Mouse (Mus musculus) hindbrain, embryonic 16.5 days (tissue): ENCODE data around the gene Gm45140. TPM values are rescaled to one million over a fixed set of nuclear protein-coding genes. Genes with fewer than 3 reads are reported as not detected.
"Not testable (repeated sequence)": the region's sequence is repeated elsewhere in the genome, so short reads cannot be mapped to it uniquely, and the experiment has no call there.

Experiments used
- ATAC-seq: fragments of 200-750 bp; cut with Nextera tagmentation; 2 replicates; pipeline ENCODE4 v1.8.0; 2017; ENCODE audit warnings: moderate TSS enrichment, moderate library complexity
- H3K27ac ChIP-seq: fragments of 300-500 bp; sonication (generic); 2 replicates; pipeline ENCODE4 v1.5.1; 2014; ENCODE audit warnings: low read depth, mild to moderate bottlenecking, control low read depth, low read length, moderate library complexity
- H3K27me3 ChIP-seq: fragments of 300-500 bp; sonication (generic); replicated peaks from 2 replicates; pipeline ENCODE4 v1.6.1; 2014; ENCODE audit warnings: low read length; ENCODE audit not compliant: control insufficient read depth, insufficient read depth
- H3K36me3 ChIP-seq: fragments of 300-500 bp; sonication (generic); 2 replicates; pipeline ENCODE4 v1.6.1; 2014; ENCODE audit warnings: mild to moderate bottlenecking, low read length, moderate library complexity, mixed read lengths; ENCODE audit not compliant: control insufficient read depth, insufficient read depth
- H3K4me1 ChIP-seq: fragments of 300-500 bp; sonication (generic); 2 replicates; pipeline ENCODE4 v1.6.1; 2014; ENCODE audit warnings: low read depth, low read length; ENCODE audit not compliant: control insufficient read depth, insufficient read depth
- H3K4me2 ChIP-seq: fragments of 300-500 bp; sonication (generic); 2 replicates; pipeline ENCODE4 v1.6.1; 2014; ENCODE audit warnings: mild to moderate bottlenecking, low read length, control low read depth, moderate library complexity
- H3K4me3 ChIP-seq: fragments of 300-500 bp; sonication (generic); 2 replicates; pipeline ENCODE4 v1.5.1; 2014; ENCODE audit warnings: mild to moderate bottlenecking, low read length, control low read depth, moderate library complexity
- H3K9ac ChIP-seq: fragments of 300-500 bp; sonication (generic); 2 replicates; pipeline ENCODE4 v1.6.1; 2014; ENCODE audit warnings: low read depth, mild to moderate bottlenecking, control low read depth, low read length, moderate library complexity
- H3K9me3 ChIP-seq: fragments of 300-500 bp; sonication (generic); 2 replicates; pipeline ENCODE4 v1.6.1; 2014; ENCODE audit warnings: mild to moderate bottlenecking, low read length, moderate library complexity; ENCODE audit not compliant: control insufficient read depth
- WGBS: fragments of 180-500 bp; shearing (Covaris S2); extraction: QIAGEN DNeasy Blood & Tissue Kit; methylation state at CpG from one replicate; pipeline ENCODE4 v1.1.7; 2014; 5-methylcytosine and 5-hydroxymethylcytosine counted together
- polyA plus RNA-seq: library from polyadenylated mRNA; unstranded; fragments of >200 nt; fragmentation: Nextera tagmentation; extraction: Ambion mirVana; gene quantifications from 2 replicates; pipeline ENCODE4 v1.2.1, GENCODE M21; 2015

Gene Gm45140
- polyA plus RNA-seq, 1 experiment from 2014 or later = 2.9 TPM

- ATAC-seq = no peak
- Histone ChIP-seq H3K4me2 (no peak overlapping the region), H3K4me1 (no peaks in the 10 kb centered on the region), H3K9ac (no peak overlapping the region), H3K4me3 (no peak overlapping the region), H3K27me3 (no peaks in the 10 kb centered on the region), H3K27ac (no peak overlapping the region), H3K36me3 (no peaks in the 10 kb centered on the region), H3K9me3 (no peaks in the 10 kb centered on the region)
- WGBS = 75% methylated on average over 3 of the region's 3 CpGs
Observed at GRCm38 (mm10) chr6:87775588-87776245, 59.9 kb downstream of the Gm45140 start.

DNA sequence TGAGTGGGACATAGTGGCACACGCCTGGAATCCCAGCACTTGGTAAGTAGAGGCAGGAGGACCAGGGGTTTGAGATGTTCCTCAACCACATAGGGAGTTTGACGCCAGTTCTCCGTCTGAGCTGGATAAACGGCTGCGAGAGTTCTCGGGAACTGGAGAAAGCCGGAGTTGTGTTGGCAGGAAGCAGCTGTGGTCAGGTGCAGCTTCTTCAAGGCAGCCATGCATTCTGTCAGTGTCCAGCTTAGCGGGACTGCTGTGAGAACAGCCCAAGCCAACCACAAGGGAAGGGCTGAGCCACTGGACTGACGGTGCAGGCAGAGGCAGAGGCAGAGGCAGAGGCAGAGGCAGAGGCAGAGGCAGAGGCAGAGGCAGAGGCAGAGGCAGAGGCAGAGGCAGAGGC is 60.7 kb downstream of the Gm45140 start:
- 88% methylated on average over 9 of the region's 9 CpGs for WGBS
- Histone ChIP-seq H3K36me3 (no peaks in the 10 kb centered on the region), H3K27me3 (no peaks in the 10 kb centered on the region), H3K4me1 (no peaks in the 10 kb centered on the region), H3K9ac (no peak overlapping the region), H3K27ac (no peak overlapping the region), H3K4me3 (no peak overlapping the region), H3K4me2 (no peak overlapping the region), H3K9me3 (no peaks in the 10 kb centered on the region)
- ATAC-seq = no peak

DNA sequence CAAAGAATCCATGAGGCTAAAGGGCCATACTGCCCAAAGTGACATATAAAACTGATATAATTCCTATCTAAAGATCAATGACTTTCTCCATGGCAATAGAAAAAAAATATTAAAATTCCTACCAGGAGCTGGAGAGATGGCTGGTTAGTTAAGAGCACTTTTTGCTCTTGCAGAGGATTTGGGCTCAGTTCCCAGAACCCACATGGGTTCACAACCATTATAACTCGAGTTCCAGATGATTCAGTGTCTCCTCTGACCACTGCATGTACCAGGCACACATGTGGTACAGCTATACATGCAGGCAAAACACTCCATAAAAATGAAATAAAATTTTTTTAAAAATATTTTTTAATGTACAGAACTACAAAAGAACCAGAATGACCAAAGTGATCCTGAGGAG is 61.1 kb downstream of the Gm45140 start:
- ATAC-seq = no peak
- H3K27me3 ChIP-seq = no peaks in the 10 kb centered on the region
- H3K27ac ChIP-seq = no peak overlapping the region
- no peak overlapping the region for H3K4me2 ChIP-seq
- 50% methylated on average over 1 of the region's 1 CpGs for WGBS
- no peaks in the 10 kb centered on the region for H3K36me3 ChIP-seq
- H3K9ac ChIP-seq = no peak overlapping the region
- no peaks in the 10 kb centered on the region for H3K4me1 ChIP-seq
- H3K9me3 ChIP-seq = no peaks in the 10 kb centered on the region
- H3K4me3 ChIP-seq = no peak overlapping the region

GRCm38 (mm10) chr6:87770626-87771025 is 65.0 kb downstream of the Gm45140 start:
- ATAC-seq = no peak
- no peaks in the 10 kb centered on the region for H3K4me1 ChIP-seq
- no peak overlapping the region for H3K27ac ChIP-seq
- H3K4me3 ChIP-seq = no peak overlapping the region
- H3K36me3 ChIP-seq = no peaks in the 10 kb centered on the region
- H3K4me2 ChIP-seq = no peak overlapping the region
- H3K9me3 ChIP-seq = no peaks in the 10 kb centered on the region
- no peak overlapping the region for H3K9ac ChIP-seq
- no peaks in the 10 kb centered on the region for H3K27me3 ChIP-seq
- 55% methylated on average over 8 of the region's 8 CpGs for WGBS

- 94% methylated on average over 2 of the region's 2 CpGs for WGBS
- H3K36me3 ChIP-seq, H3K4me3 ChIP-seq, H3K4me2 ChIP-seq, H3K27me3 ChIP-seq, H3K4me1 ChIP-seq, H3K9me3 ChIP-seq, ATAC-seq, H3K9ac ChIP-seq, H3K27ac ChIP-seq: not testable (repeated sequence)
Observed at GRCm38 (mm10) chr6:87764296-87764695, 71.3 kb downstream of the Gm45140 start.

DNA sequence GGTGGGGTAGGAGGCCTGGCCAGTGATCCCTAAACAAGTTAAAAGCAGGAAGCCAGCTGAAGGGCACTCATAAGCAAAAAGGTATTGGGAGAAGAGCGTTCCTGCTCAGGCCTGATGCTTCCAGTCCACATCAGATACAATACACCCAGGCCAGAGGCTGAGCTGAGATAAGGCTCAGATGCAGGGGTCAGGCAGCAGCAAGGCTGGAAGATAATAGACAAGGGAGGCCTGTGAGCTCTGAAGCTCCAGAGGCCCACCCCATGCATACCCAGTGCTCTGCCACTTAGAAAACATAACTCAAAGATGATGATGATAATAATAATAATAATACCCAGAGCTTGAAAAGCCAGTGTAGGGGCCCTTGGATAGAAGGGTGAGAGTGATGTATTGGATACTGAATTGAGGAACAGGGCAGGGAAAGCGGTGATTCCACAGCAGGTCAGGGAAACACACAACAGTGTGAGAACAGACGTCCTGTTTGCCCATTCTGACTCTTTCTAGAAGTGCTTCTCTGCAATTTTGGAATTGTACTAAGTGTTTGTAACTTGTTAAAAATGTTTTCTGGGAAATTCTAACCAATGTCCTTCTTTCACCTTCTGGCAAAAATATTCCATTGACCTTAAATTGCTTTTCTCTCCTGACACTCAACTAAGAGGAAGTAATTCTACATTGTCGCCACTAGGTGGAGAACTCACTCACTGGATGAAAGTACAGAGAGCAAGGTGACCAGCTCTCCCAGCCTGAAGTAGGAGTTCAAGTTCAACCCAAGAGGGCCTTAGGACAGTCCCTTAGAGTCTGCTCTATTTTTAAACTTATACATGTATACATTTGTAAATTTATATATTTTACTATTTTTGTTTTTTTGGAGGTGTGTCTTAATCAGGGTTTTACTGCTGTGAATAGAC is 72.0 kb downstream of the Gm45140 start:
- Histone ChIP-seq H3K4me2 (no peak overlapping the region), H3K4me3 (no peak overlapping the region), H3K9me3 (no peaks in the 10 kb centered on the region), H3K9ac (no peak overlapping the region), H3K27ac (no peak overlapping the region), H3K4me1 (no peaks in the 10 kb centered on the region), H3K27me3 (no peaks in the 10 kb centered on the region), H3K36me3 (no peaks in the 10 kb centered on the region)
- ATAC-seq = no peak
- WGBS = 69% methylated on average over 4 of the region's 4 CpGs

- H3K36me3 ChIP-seq = no peaks in the 10 kb centered on the region
- H3K4me1 ChIP-seq = no peaks in the 10 kb centered on the region
- no peaks in the 10 kb centered on the region for H3K27me3 ChIP-seq
- no peak overlapping the region for H3K4me3 ChIP-seq
- WGBS = 88% methylated on average over 5 of the region's 5 CpGs
- ATAC-seq = no peak
- no peak overlapping the region for H3K9ac ChIP-seq
- no peak overlapping the region for H3K27ac ChIP-seq
- H3K4me2 ChIP-seq = no peak overlapping the region
- H3K9me3 ChIP-seq = no peaks in the 10 kb centered on the region
Observed at GRCm38 (mm10) chr6:87762161-87762560, 73.4 kb downstream of the Gm45140 start.

GRCm38 (mm10) chr6:87759850-87760249 is 75.7 kb downstream of the Gm45140 start:
- 66% methylated on average over 3 of the region's 3 CpGs for WGBS
- H3K9ac ChIP-seq = no peak overlapping the region

DNA sequence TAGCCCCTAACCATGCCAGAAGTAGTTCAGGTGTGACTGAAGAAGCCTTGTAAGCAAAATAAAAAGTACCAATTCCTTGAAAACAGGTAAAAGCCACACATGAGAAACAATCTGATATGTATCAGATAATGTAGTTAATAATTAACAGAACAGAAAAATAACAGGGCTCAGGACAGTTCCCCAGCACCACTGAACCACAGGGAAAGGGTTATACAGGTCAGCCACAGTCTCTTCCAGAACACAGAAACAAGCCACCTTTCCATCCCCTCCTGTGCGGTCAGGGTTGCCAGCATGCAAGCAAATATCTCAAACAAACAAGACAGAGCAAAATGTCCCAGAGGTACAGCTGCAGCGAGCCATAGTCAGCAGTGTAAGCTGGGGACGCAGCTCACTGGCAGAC is 76.2 kb downstream of the Gm45140 start:
- Histone ChIP-seq H3K27me3 (no peaks in the 10 kb centered on the region), H3K36me3 (no peaks in the 10 kb centered on the region), H3K9ac (no peak overlapping the region), H3K9me3 (no peaks in the 10 kb centered on the region), H3K4me1 (no peaks in the 10 kb centered on the region), H3K4me2 (no peak overlapping the region), H3K27ac (no peak overlapping the region), H3K4me3 (no peak overlapping the region)
- WGBS = 55% methylated on average over 3 of the region's 3 CpGs
- ATAC-seq = no peak

More at GRCm38 (mm10) chr6:87759850-87760249, 75.7 kb downstream of the Gm45140 start:
- no peak for ATAC-seq
- H3K4me1 ChIP-seq = no peaks in the 10 kb centered on the region
- no peak overlapping the region for H3K4me2 ChIP-seq
- H3K4me3 ChIP-seq = no peak overlapping the region
- H3K27ac ChIP-seq = no peak overlapping the region
- H3K27me3 ChIP-seq = no peaks in the 10 kb centered on the region
- H3K36me3 ChIP-seq = no peaks in the 10 kb centered on the region
- no peaks in the 10 kb centered on the region for H3K9me3 ChIP-seq
